Mouse (Mus musculus) lung, postnatal 36 days (tissue): ENCODE measurements around the gene Olfr266.

Experiments used
- DNase-seq: peaks from one replicate; pipeline ENCODE4 v3.0.0; 2022; ENCODE audit warnings: mixed read lengths

Olfr266 gene

GRCm38 (mm10) chr3:106826187-106826586 is at the start of gene Olfr266:
Gene Olfr266, minus strand, starts transcription at chr3:106826287.
- DNase-seq = no peak

GRCm38 (mm10) chr3:106875626-106876025 is 49.5 kb upstream of the Olfr266 start:
- no peak for DNase-seq

- peak; percentile 47 for DNase-seq
Measured at GRCm38 (mm10) chr3:106872893-106873292, 46.8 kb upstream of the Olfr266 start.

- DNase-seq = peak; percentile 16
Measured at GRCm38 (mm10) chr3:106832107-106832506, 6.0 kb upstream of the Olfr266 start.

GRCm38 (mm10) chr3:106817676-106818075 is 8.4 kb downstream of the Olfr266 start:
- no peak for DNase-seq

- DNase-seq = no peak
Measured at GRCm38 (mm10) chr3:106808972-106809695, 17.0 kb downstream of the Olfr266 start.

- no peak for DNase-seq
Measured at GRCm38 (mm10) chr3:106798079-106798478, 28.0 kb downstream of the Olfr266 start.

GRCm38 (mm10) chr3:106789930-106790329 is 36.2 kb downstream of the Olfr266 start, which contains the start of gene Cd53:
Gene Cd53, minus strand, starts transcription at chr3:106790149.
- peak; percentile 57 for DNase-seq

GRCm38 (mm10) chr3:106788440-106788887 is 37.6 kb downstream of the Olfr266 start:
- peak; percentile 30 for DNase-seq

- DNase-seq = peak; percentile 37
Measured at GRCm38 (mm10) chr3:106787972-106788371, 38.1 kb downstream of the Olfr266 start.

GRCm38 (mm10) chr3:106785130-106785529 is 41.0 kb downstream of the Olfr266 start:
- peak; percentile 64 for DNase-seq

GRCm38 (mm10) chr3:106771834-106772233 is 54.3 kb downstream of the Olfr266 start:
- no peak for DNase-seq
